Mouse (Mus musculus) thymus, adult 2 months (tissue): ENCODE results near the gene Fut8.

ENCODE experiments used
- CTCF ChIP-seq: fragments of 200-500 bp; IDR thresholded peaks from 2 replicates; pipeline ENCODE4 v1.5.1; 2012; ENCODE audit warnings: mild to moderate bottlenecking, control low read depth, low read length, moderate library complexity, borderline replicate concordance; ENCODE audit not compliant: control insufficient read depth, poor library complexity, insufficient read depth; ENCODE audit errors: extremely low read depth
- POLR2A ChIP-seq: fragments of 200-500 bp; IDR thresholded peaks from 2 replicates; pipeline ENCODE4 v1.6.1; 2012; ENCODE audit warnings: mild to moderate bottlenecking, low read length, control low read depth, moderate library complexity; ENCODE audit not compliant: control insufficient read depth, poor library complexity, insufficient read depth; ENCODE audit errors: extremely low read depth

DNA sequence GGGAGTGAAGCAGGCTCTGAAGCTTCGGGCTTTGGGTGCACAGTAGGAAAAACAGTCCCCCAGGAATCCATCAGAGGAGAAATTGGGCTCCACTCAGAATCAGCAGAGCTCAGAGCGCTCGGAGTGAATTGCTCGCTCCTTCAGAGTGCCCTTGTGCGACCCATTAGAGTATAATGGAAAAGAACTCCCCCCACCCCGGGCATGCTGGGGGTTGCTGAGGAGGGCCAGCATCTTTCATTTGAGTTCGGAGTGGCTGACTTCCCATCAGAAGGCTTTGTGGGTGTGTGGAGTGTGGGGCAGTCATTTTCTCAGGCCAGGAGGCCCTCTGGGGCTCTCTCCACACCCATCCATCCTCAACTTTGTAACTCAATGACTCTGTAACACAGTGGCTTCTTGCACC lies 272.8 kb downstream of the Fut8 start:
- TF ChIP-seq POLR2A (no peak), CTCF (no peak)
